Mouse (Mus musculus) sigmoid colon, adult 10 weeks (tissue): ENCODE measurements around the gene Fbxw7. TPM values are rescaled to one million over a fixed set of nuclear protein-coding genes. Genes with fewer than 3 reads are reported as not detected.

Experiments
- polyA plus RNA-seq: library from polyadenylated mRNA; stranded (reverse); fragments of 350-450 nt; fragmentation: Illumina TruSeq; extraction: RNeasy Lipid Tissue Mini Kit (QIAGEN cat#74804); gene quantifications from one replicate; pipeline ENCODE4 v1.2.3, GENCODE M21; 2014; ENCODE audit warnings: low read depth, low replicate concordance

Gene Fbxw7
- polyA plus RNA-seq: 20.0 TPM

DNA sequence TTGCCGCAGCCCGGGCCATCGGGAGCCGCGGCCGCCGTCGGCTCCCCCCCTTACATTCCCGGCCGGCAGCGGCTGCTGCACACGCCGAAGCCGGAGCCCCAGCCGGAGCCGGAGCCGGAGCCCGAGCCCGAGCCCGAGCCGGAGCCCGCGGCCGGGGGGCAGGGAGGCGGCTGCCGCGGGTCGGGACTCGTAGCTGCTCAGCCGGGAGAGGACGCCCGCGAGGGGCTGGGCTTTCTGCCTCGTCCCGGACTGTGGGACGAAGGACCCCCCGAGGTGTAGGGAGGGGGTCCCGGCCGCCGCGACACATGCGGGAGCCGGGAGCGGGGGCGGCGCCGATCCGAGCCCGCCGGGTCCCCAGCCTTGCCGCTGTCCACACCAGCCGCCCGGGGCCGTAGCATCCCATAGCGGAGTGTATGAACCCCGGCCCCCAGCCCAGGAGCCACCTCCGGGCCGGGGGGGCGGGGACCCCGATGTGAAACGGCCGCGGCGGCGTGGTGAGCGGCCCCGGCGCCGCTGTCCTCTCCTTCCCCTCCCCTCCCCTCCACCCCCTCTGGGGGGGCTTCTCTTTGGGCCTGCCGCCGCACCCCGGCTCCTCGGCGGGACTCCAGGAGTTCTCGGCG, at the start of gene Fbxw7:
Gene Fbxw7, plus strand, starts transcription at position 507 of the 620 bp plus-strand sequence.

Other genes with a start within 250 kb of the Fbxw7 start
- gene Arfip1, start 232.6 kb upstream of the Fbxw7 start, polyA plus RNA-seq: 224 TPM
- 1.6 TPM for gene Tigd4, start 221.7 kb upstream of the Fbxw7 start, polyA plus RNA-seq
- gene Tmem154, start 149.1 kb upstream of the Fbxw7 start, polyA plus RNA-seq: 6.3 TPM